Mouse (Mus musculus) lung, postnatal 0 days (tissue): ENCODE data around the gene Nck2. TPM values are rescaled to one million over a fixed set of nuclear protein-coding genes. Genes with fewer than 3 reads are reported as not detected.

Experiments used
- ATAC-seq: fragments of 200-750 bp; cut with Nextera tagmentation; 2 replicates; pipeline ENCODE4 v1.8.0; 2017; ENCODE audit warnings: moderate library complexity
- DNase-seq: peaks from one replicate; pipeline ENCODE4 v3.0.0-alpha.2; 2016; ENCODE audit warnings: low spot score
- H3K27ac ChIP-seq: fragments of 300-500 bp; sonication (generic); 2 replicates; pipeline ENCODE4 v1.5.1; 2014; ENCODE audit warnings: antibody characterized with exemption, mild to moderate bottlenecking, low read length, mixed read lengths
- H3K27me3 ChIP-seq: fragments of 300-500 bp; sonication (generic); replicated peaks from 2 replicates; pipeline ENCODE4 v1.6.1; 2014; ENCODE audit warnings: low read length, mixed read lengths; ENCODE audit not compliant: insufficient read depth
- H3K36me3 ChIP-seq: fragments of 300-500 bp; sonication (generic); 2 replicates; pipeline ENCODE4 v1.6.1; 2014; ENCODE audit warnings: low read length, mixed read lengths; ENCODE audit not compliant: insufficient read depth
- H3K4me1 ChIP-seq: fragments of 300-500 bp; sonication (generic); 2 replicates; pipeline ENCODE4 v1.6.1; 2014; ENCODE audit warnings: antibody characterized with exemption, low read depth, low read length, mixed read lengths; ENCODE audit not compliant: insufficient read depth
- H3K4me2 ChIP-seq: fragments of 300-500 bp; sonication (generic); replicated peaks from 2 replicates; pipeline ENCODE4 v1.6.1; 2014; ENCODE audit warnings: low read depth, mild to moderate bottlenecking, low read length, moderate library complexity, mixed read lengths
- H3K4me3 ChIP-seq: fragments of 300-500 bp; sonication (generic); 2 replicates; pipeline ENCODE4 v1.5.1; 2014; ENCODE audit warnings: low read depth, low read length
- H3K9ac ChIP-seq: fragments of 300-500 bp; sonication (generic); replicated peaks from 2 replicates; pipeline ENCODE4 v1.6.1; 2014; ENCODE audit warnings: low read depth, mild to moderate bottlenecking
- H3K9me3 ChIP-seq: fragments of 300-500 bp; sonication (generic); 2 replicates; pipeline ENCODE4 v1.6.1; 2016; ENCODE audit warnings: low read length, mixed read lengths
- CTCF ChIP-seq: IDR thresholded peaks from 2 replicates; pipeline ENCODE4 v1.5.1; 2016; ENCODE audit warnings: antibody characterized with exemption, mild to moderate bottlenecking
- EP300 ChIP-seq: IDR thresholded peaks from 2 replicates; pipeline ENCODE4 v1.6.1; 2016; ENCODE audit warnings: antibody characterized with exemption, mild to moderate bottlenecking, control low read depth
- WGBS: fragments of 180-500 bp; shearing (Covaris S2); extraction: QIAGEN DNeasy Blood & Tissue Kit; methylation state at CpG from one replicate; pipeline ENCODE4 v1.1.7; 2014; 5-methylcytosine and 5-hydroxymethylcytosine counted together
- polyA plus RNA-seq: library from polyadenylated mRNA; unstranded; fragments of >200 nt; fragmentation: Nextera tagmentation; extraction: Ambion mirVana; gene quantifications from 2 replicates; pipeline ENCODE4 v1.2.1, GENCODE M21; 2015

The Nck2 gene
- polyA plus RNA-seq, 1 experiment from 2014 or later, result 34.0 TPM

DNA sequence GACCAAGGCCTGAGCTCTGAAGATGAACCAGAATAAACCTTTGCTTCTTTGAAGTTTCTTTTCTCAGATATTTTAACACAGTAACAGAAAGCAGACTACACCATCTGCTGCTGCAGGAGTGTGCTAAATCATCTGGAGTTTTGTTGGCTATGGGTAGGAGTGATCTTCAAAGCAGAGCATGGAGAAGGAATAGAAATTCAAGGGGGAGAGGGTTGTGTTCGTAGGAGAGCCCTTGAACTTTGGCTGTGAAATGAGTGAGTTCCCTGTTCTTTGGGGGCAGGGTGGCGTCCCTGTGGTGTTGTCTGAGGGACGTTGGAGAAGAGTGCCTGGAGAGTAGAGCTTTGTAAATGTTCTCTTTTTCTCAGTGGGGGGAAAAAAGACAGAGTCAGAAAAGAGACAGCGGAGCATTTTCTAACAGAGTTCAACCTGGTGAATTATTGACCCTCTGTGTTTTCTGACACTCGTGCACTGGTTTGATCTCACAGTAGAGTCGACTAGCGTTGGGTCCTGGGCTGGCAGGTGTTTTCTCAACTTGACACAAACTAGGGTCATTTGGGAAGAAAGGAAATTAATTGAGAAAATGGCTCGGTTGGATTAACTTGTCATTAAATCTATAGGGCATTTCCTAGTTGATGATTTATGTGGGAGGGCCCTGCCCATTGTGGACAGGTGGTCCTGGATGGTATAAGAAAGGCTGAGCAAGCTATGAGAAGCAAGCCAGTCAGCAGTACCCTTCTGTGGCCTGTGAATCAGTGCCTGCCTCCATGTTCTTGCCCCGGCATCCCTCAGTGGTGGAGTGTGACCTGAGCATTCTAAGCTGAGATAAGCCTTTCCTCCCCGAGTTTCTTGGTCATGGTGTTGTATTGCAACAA lies 57.8 kb downstream of the Nck2 start:
- H3K27ac ChIP-seq, result no peak overlapping the region
- H3K4me3 ChIP-seq, result no peak overlapping the region
- no peak overlapping the region for H3K9ac ChIP-seq
- TF ChIP-seq EP300, result no peak
- no peak for TF ChIP-seq CTCF
- DNase-seq (no peak), ATAC-seq (no peak)
- no peaks in the 10 kb centered on the region for H3K27me3 ChIP-seq
- H3K36me3 ChIP-seq, result no peaks in the 10 kb centered on the region
- H3K4me2 ChIP-seq, result no peak overlapping the region
- 36% methylated on average over 10 of the region's 10 CpGs for WGBS
- peaks cover 13% of the 10 kb centered on the region; the same call in 1 of the 2 replicates for H3K4me1 ChIP-seq
- no peaks in the 10 kb centered on the region for H3K9me3 ChIP-seq

DNA sequence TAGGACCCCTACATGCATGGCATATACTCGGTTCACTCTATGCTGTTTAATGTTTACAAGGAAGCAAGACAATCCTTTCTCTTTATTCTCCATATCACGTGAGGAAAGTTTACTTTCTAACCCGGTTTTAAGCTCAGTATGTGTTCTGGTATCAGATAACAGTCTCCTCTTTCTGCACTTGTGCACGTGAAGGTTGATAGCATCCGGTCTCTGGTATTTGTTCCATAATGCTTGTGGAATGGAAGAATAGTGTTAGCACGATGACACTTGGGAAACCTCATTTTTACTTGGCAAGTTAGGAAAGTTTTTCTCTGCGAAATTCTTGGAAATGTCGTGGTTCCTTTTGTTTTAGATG lies 58.4 kb downstream of the Nck2 start:
- WGBS, result 25% methylated on average over 8 of the region's 8 CpGs
- Histone ChIP-seq H3K4me2 (no peak overlapping the region), H3K4me1 (peaks cover 13% of the 10 kb centered on the region; the same call in 1 of the 2 replicates)

GRCm38 (mm10) chr1:43503261-43503660 lies 58.9 kb downstream of the Nck2 start:
- no peak overlapping the region for H3K27ac ChIP-seq
- no peaks in the 10 kb centered on the region for H3K27me3 ChIP-seq
- peaks cover 13% of the 10 kb centered on the region; the same call in 1 of the 2 replicates for H3K4me1 ChIP-seq
- no peaks in the 10 kb centered on the region for H3K9me3 ChIP-seq
- TF ChIP-seq CTCF (no peak), EP300 (no peak)
- WGBS, result 68% methylated on average over 2 of the region's 2 CpGs
- H3K4me3 ChIP-seq, result no peak overlapping the region
- no peak overlapping the region for H3K9ac ChIP-seq
- no peak overlapping the region for H3K4me2 ChIP-seq
- DNase-seq, result no peak
- ATAC-seq, result no peak
- H3K36me3 ChIP-seq, result no peaks in the 10 kb centered on the region

More for the DNA sequence above, 58.4 kb downstream of the Nck2 start:
- Histone ChIP-seq H3K27me3 (no peaks in the 10 kb centered on the region), H3K9me3 (no peaks in the 10 kb centered on the region), H3K36me3 (no peaks in the 10 kb centered on the region), H3K9ac (no peak overlapping the region), H3K4me3 (no peak overlapping the region), H3K27ac (no peak overlapping the region)
- no peak for TF ChIP-seq EP300
- no peak for DNase-seq
- no peak for ATAC-seq

GRCm38 (mm10) chr1:43503676-43504075 lies 59.3 kb downstream of the Nck2 start:
- Histone ChIP-seq H3K4me3 (no peak overlapping the region), H3K9me3 (no peaks in the 10 kb centered on the region), H3K27ac (no peak overlapping the region), H3K36me3 (no peaks in the 10 kb centered on the region), H3K9ac (no peak overlapping the region), H3K27me3 (no peaks in the 10 kb centered on the region), H3K4me1 (peaks cover 13% of the 10 kb centered on the region; the same call in 1 of the 2 replicates), H3K4me2 (no peak overlapping the region)
- ATAC-seq (no peak), DNase-seq (no peak)
- 66% methylated on average over 6 of the region's 6 CpGs for WGBS
- no peak for TF ChIP-seq EP300
- TF ChIP-seq CTCF, result no peak

GRCm38 (mm10) chr1:43504235-43504634 lies 59.9 kb downstream of the Nck2 start:
- 35% methylated on average over 4 of the region's 4 CpGs for WGBS
- Histone ChIP-seq H3K27me3 (no peaks in the 10 kb centered on the region), H3K9me3 (no peaks in the 10 kb centered on the region), H3K27ac (no peak overlapping the region), H3K9ac (no peak overlapping the region), H3K36me3 (no peaks in the 10 kb centered on the region), H3K4me1 (peaks cover 13% of the 10 kb centered on the region; the same call in 1 of the 2 replicates), H3K4me3 (no peak overlapping the region), H3K4me2 (no peak overlapping the region)
- TF ChIP-seq EP300 (no peak), CTCF (no peak)
- ATAC-seq (no peak), DNase-seq (no peak)

- WGBS, result 69% methylated on average over 3 of the region's 3 CpGs
- H3K4me2 ChIP-seq, result no peak overlapping the region
- no peak overlapping the region for H3K9ac ChIP-seq
- DNase-seq (no peak), ATAC-seq (no peak)
- H3K27ac ChIP-seq, result no peak overlapping the region
- no peaks in the 10 kb centered on the region for H3K9me3 ChIP-seq
- peaks cover 12% of the 10 kb centered on the region; the same call in 1 of the 2 replicates for H3K4me1 ChIP-seq
- H3K4me3 ChIP-seq, result no peak overlapping the region
- H3K36me3 ChIP-seq, result no peaks in the 10 kb centered on the region
- no peaks in the 10 kb centered on the region for H3K27me3 ChIP-seq
- no peak for TF ChIP-seq CTCF
- TF ChIP-seq EP300, result no peak
Observed at GRCm38 (mm10) chr1:43506638-43507037, 62.3 kb downstream of the Nck2 start.
